Mouse (Mus musculus) brain, embryonic 14.5 days (tissue): ENCODE measurements at regions not wholly inside any gene's neighbourhood (a gene's known extent, or its start where the extent isn't known, plus 50 kb on each side); places are given as distances from the start of the nearest gene placed in this dataset.

ENCODE experiments used
- DNase-seq: peaks from one replicate; pipeline ENCODE4 v3.0.0-alpha.2; 2011; ENCODE audit warnings: low read depth
- CTCF ChIP-seq: fragments of 200-500 bp; IDR thresholded peaks from 2 replicates; pipeline ENCODE4 v1.5.1; 2012; ENCODE audit warnings: inconsistent platforms, mild to moderate bottlenecking, moderate library complexity, borderline replicate concordance; ENCODE audit not compliant: insufficient read depth, insufficient read length; ENCODE audit errors: extremely low read depth
- POLR2A ChIP-seq: fragments of 200-500 bp; IDR thresholded peaks from 2 replicates; pipeline ENCODE4 v1.6.1; 2012; ENCODE audit warnings: mild to moderate bottlenecking, inconsistent platforms, borderline replicate concordance; ENCODE audit not compliant: poor library complexity, insufficient read depth, insufficient read length, severe bottlenecking; ENCODE audit errors: extremely low read depth

DNA sequence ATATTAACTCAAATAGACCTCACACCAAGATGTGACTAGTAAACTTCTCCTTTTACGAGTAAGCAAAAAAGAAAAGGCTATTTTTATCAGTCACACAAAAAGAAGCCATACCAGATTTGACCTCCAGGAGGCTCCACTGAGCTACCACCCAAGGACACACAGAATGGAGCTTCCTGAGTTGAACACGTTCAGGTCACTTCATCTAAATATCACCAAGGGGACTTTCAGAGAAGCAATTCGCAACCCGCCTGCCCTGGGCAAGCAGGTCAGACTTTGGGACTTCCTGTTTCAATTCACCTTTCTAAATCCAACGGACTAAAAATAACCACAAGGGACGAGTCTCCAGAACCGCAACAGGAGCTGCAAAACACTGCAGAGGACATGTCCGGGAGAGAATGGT, 281.5 kb downstream of the Dhx15 start:
- peak; percentile 32; the same call in 1 of the 2 replicates for TF ChIP-seq CTCF
- TF ChIP-seq POLR2A, result no peak
- DNase-seq, result no peak

DNA sequence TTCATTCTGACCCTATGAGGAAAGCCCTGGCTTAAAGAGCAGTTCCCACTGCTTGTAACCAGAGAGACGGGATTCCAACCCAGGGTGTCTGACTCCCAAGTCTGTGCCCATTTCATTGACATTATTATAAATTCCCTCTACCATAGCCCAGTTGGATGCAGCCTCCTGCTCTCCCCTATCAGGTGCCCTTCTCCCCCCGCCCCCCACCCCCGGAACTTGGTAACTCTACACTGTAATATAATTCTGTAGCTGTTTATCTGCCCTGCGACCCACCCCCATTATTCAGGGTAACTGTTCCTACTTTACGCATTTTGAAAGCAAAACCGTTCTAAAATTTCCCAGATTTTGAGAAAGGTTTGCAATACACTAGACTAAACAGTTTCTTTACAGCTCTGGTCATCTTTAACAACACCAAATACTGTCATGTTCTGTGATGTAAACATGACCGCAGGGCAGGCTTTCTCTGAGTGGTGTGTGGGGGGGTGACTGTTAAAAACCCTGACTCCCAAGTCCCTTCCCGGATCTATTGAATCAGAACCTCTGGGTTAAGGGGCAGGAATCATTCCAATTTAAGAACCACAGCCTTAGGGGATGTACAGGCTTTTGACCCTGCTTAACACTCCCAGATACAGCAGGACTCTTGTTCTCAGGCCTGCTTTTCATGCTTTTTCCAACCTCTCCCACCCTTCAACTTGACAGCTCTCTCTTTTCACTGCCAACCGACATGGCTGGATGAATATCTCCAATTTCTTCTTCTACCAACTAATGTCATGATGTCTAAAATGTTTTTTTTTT, 283.8 kb downstream of the Dhx15 start:
- DNase-seq, result no peak
- TF ChIP-seq CTCF (no peak), POLR2A (no peak)

DNA sequence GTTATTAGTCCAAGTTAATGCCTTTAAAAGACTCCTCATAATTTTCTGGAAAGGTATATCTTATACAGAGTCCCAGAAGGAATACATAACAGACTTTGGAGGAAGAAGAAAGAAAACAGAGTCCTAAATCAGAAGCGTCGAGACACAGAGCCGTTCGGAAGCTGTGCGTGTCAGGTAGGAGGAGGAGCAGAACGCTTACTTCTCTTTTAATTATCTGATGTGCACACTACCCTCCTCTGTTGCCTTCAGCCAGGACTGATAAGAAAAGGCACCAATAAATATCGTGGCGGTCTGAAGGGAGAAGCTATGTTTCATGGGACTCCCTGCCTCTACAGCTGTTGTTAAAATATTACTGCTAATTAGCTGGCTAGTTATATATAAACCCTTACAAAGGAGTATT, 296.2 kb downstream of the Dhx15 start:
- no peak for TF ChIP-seq CTCF
- peak; percentile 23 for DNase-seq

GRCm38 (mm10) chr5:51891341-51891740, 299.0 kb downstream of the Dhx15 start:
- TF ChIP-seq POLR2A (no peak), CTCF (no peak)
- no peak for DNase-seq

- peak; percentile 64 for DNase-seq
- TF ChIP-seq POLR2A, result no peak
- TF ChIP-seq CTCF, result no peak
These were observed 301.9 kb downstream of the Dhx15 start for GRCm38 (mm10) chr5:51888404-51888803.

GRCm38 (mm10) chr5:51882594-51882993, 307.7 kb downstream of the Dhx15 start:
- TF ChIP-seq CTCF (no peak), POLR2A (no peak)
- DNase-seq, result no peak

GRCm38 (mm10) chr5:51882173-51882572, 308.1 kb downstream of the Dhx15 start:
- no peak for DNase-seq
- TF ChIP-seq CTCF (no peak), POLR2A (no peak)

GRCm38 (mm10) chr5:51876846-51877245, 309.3 kb upstream of the Ppargc1a start:
- no peak for DNase-seq
- no peak for TF ChIP-seq CTCF
- no peak for TF ChIP-seq POLR2A

DNA sequence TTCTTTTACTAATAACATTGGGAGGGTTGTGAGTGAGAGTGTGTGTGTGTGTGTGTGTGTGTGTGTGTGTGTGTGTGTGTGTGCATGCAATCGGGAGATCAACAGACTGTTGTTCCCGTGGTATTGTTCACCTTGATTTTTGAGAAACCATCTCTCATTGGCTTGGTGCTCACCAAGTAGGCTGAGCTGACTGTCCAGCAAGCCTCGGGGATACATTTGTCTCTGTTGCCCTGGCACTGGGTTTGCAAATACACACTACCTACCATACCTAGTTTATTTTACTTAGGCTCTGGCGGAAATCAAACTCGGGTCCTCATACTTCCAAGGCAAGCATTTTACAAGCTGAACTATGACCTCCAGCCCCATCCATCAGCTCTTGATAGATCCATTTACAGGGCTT, 306.0 kb upstream of the Ppargc1a start:
- TF ChIP-seq POLR2A (no peak), CTCF (no peak)
- no peak for DNase-seq

- peak; percentile 39 for DNase-seq
- TF ChIP-seq CTCF (no peak), POLR2A (no peak)
These were observed 304.2 kb upstream of the Ppargc1a start for GRCm38 (mm10) chr5:51871735-51872134.

DNA sequence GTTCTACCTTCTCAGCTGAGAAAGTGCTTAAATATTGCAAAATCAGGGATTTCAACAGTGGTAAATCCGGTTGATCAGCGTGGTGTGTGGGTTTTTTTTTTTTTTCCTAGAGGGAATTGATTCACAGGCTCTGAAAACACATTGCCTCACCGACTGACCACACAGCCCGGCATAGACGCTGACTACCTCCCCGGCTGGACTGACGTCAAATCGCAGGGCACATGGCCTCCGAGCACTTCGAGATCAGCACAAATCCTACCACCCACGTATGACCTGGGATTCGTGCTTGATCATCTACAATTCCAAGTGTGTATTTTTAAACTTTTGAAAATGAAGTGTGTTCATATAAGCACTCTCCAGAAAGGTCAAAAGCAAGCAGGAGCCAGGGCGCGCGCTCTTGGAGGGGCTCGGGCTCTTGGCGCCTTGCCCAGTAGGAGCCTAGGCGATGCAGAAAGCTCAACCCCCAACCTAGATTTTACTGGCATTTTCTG, 300.7 kb upstream of the Ppargc1a start:
- TF ChIP-seq CTCF (no peak), POLR2A (no peak)
- peak; percentile 20 for DNase-seq

- no peak for TF ChIP-seq POLR2A
- TF ChIP-seq CTCF, result no peak
- DNase-seq, result no peak
These were observed 298.5 kb upstream of the Ppargc1a start for GRCm38 (mm10) chr5:51866002-51866401.

DNA sequence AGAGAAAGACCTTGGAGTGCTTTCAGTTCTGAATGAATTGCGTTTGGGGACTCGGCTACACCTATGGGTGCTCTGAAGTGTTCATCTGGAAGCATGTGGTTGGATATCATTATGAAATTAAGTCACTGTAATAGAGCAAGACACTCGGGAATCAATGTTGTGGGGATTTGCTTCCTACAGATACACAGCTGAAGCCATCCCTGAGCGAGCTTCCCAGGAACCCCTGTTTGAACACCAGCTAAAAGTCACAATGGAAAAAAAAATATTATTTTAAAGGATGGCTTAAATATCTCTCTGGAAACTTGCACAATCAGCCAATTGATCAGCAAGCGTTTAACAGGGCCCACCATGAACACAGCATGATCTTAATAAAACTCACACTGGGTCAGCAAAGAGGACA, 293.0 kb upstream of the Ppargc1a start:
- no peak for TF ChIP-seq CTCF
- TF ChIP-seq POLR2A, result no peak
- no peak for DNase-seq
